Mouse (Mus musculus) 3134 (cell line): ENCODE data around the gene Exph5.
A peak's percentile ranks its signal among the peaks of the same experiment; 100 is the strongest.

Experiments
- DNase-seq: peaks from one replicate; pipeline ENCODE4 v3.0.0-alpha.2; 2011; ENCODE audit warnings: low spot score; ENCODE audit not compliant: insufficient read length; ENCODE audit errors: extremely low read depth

Gene Exph5

GRCm38 (mm10) chr9:53301269-53301720 lies at the start of gene Exph5:
TSS of gene Exph5 (plus strand) at chr9:53301670.
- DNase-seq: no peak

DNA sequence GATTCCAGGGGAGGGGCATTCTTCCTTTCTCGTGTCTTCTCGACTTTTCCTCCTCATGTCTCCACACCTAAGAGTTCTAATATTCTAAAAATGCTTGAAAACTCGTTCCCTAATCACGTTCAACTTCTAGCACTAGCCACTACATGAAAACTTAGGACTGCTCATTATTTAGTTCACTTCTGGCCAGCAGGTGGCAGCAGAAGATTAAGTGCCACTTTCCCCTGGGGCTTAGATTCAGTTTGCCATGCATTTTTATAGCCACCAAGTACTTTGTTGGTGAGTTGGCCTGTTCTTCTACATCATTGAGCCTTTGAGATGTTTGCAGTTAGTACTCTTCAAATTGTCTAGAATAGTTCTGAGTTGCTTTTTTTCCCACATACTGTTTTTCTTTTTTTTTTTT lies 47.1 kb upstream of the Exph5 start:
- DNase-seq: no peak

- DNase-seq: no peak
Measured at GRCm38 (mm10) chr9:53256690-53257305, 44.7 kb upstream of the Exph5 start.

DNA sequence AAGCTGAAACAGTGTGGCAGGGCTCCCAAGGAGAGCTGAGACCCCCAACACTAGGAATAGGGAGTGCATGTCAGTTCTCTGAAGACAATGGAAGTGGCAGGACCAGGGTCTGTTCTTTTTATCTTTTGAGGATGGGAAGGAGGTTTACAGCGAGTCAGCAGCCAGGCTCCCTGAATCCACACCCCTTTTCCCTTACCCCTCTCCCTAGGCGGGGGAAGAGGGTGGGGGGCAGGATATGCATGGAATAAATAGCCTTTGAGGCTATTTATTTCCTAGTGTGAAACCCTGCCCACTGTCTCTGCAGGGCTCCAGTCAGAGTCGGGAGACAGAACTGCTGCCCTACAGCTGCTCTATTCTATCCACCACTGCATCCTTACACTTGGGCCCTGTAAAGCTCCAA lies 43.7 kb upstream of the Exph5 start:
- DNase-seq: no peak

GRCm38 (mm10) chr9:53258199-53258598 lies 43.3 kb upstream of the Exph5 start:
- DNase-seq: no peak

- peak; percentile 47 for DNase-seq
Measured at GRCm38 (mm10) chr9:53264387-53264786, 37.1 kb upstream of the Exph5 start.

DNA sequence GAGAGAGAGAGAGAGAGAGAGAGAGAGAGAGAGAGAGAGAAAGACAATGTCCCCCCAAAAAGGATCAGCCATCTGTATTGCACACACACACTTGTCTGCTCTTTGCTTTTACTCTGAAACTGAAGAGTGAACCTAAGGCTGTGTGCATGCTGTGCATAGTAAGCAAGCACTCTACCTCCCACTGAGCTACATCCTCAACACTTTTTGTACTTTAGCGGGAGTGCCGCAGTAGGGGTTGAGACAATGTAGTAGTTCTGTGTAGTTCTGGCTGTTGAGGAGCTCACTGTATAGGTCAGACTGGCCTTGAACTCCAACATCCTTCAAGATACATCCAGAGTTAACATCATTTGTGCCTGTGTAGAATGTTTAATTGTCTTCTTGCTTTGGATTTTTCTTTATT lies 35.9 kb upstream of the Exph5 start:
- DNase-seq: no peak

DNA sequence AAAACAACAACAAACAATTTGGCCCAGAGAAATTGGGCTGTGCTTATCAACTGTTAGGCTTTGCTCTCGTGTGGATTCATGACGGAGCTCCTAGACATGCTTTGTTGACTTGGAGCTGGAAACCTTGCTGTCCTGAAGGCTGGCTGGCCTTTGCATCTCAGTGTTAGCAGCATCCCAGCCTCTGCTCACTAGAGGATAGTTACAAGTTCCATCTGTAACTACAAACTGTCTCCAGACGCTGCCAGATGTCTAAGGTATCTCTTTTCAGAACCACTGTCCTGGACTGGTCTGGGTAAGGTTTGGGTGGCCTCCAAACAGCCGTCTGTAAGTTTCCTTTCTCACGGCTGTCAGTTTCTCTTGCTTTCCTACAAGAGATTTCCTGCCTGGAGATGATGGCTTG lies 33.4 kb upstream of the Exph5 start:
- no peak for DNase-seq

DNA sequence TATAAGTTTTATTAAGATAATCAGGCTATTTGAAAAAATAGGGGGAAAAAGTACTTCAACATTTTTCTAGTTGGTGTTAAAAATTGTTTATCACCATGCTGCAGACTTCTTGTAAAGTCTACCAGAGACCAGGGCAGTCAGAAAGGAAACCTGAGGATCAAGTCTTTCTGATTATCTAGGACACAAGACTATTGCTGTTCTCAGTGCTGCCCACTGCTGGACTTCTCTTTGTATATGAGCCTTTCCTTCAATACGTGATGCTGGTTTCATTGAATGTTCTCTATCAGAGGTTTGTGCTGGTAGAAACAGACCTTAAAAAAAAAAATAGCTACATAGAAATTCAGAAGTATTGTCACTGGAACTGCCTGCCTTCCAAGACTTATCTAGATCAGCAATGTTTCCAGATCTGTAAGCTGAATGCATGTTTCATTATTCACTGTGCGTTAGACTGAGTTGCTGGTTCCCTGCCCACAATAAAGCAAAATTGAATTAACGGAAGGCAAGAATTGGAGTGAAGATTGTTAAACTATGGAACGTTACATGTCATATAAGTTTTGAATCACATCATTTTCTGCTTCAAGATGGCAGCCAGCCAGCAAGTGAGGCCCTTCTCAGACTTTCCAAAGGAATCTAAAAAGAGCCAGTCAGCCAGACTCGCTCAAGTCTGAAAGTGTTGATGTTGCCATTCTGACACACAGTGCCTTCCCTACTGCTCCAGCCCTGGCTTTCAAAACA lies 32.6 kb upstream of the Exph5 start:
- DNase-seq: no peak

- DNase-seq: no peak
Measured at GRCm38 (mm10) chr9:53269466-53269755, 32.1 kb upstream of the Exph5 start.

GRCm38 (mm10) chr9:53271281-53272022 lies 30.0 kb upstream of the Exph5 start:
- DNase-seq: no peak

DNA sequence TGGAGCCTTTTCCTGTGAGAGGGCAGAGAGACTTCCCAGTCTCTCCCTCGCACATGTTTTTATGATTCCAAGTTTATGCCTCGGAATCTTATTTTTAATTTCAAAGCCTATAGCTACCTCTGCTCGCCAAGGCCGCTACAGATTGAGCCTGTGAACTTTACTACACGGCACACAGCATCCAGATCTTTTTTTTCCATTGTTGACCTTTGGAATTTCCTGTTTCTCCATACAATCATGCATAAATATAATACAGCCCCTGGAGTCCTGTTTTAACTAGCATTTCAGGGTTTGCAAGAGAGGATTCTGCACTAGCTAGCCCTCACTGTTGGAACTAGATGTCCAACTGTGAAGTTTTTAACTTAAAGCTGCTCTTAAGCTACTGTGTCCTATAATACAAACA lies 29.3 kb upstream of the Exph5 start:
- DNase-seq: no peak

GRCm38 (mm10) chr9:53272714-53273113 lies 28.8 kb upstream of the Exph5 start:
- no peak for DNase-seq

DNA sequence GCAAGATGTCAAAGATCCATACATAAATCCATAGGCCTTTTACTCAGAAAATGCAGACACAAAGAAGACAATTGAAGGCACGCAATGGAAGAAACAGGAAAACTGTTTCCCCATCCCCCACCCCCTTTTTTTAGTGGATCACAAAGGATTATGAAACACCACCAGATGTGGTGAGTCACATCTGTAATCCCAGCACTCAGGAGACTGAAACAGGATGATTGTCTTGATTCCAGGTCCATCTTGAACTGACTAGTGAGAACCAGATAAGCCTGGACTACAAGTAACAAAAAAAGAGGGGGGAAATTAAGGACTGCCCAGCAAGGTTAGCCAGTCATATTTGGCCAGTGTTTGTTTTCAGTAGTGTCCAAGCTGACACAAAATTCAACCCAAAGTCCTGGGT lies 25.1 kb upstream of the Exph5 start:
- DNase-seq: no peak

DNA sequence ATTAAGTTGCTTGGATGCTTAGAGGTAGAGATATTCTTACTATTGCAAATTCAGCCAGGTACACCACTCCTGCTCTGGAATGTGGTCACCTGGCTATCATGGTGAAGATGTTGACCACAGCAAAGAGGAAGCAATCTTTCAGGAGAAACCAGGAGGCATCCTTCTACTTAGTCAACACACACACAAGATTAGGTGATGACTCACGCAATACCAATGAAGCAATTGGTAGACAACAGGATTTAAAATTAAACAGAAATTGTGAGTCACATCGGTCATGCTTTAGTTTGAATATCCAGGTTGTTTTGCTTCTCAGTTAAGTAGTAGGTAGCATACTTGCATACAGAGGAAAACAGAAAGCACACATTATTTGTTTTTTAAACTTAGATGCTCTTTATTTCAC lies 22.5 kb upstream of the Exph5 start:
- DNase-seq: peak; percentile 24

GRCm38 (mm10) chr9:53286793-53287192 lies 14.7 kb upstream of the Exph5 start:
- DNase-seq: no peak

DNA sequence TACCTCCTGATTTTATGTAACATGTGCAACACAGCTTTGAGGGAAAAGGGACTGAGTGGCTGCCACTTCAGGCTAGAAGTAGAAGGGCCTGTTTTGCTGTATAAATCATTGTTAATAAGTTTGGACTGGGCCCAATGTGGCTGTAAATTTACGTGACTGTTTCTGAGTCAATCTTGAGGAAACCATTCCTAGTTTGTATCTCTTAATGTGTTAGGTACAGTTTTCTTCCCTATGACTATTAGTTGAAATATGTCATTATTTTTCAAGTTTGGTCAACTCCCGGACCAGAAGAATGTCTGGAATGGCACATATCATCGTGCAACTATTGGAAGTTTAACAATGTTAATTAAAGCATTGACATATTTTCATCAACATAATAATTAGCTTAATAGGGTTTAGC lies 11.5 kb upstream of the Exph5 start:
- DNase-seq: no peak

DNA sequence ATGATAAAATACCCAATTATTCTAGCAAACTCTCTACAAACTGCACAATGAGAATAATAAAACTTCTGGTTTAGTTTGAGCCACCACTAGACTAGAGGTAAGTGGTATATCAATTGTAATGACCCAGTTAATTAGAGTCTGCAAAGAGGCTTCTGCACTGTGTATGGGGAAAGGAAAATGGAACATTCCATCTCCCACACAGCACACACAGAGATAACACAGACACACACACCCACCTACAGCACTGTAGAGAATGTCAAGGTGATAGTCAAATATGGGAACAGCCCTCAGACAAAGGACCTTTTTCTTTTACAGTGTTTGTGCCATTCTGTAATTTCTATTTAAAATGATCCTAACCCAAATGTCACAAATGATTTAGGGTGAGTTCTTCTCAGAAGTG lies 8.6 kb upstream of the Exph5 start:
- DNase-seq: no peak

- no peak for DNase-seq
Measured at GRCm38 (mm10) chr9:53301801-53302311, 386 bp downstream of the Exph5 start.

DNA sequence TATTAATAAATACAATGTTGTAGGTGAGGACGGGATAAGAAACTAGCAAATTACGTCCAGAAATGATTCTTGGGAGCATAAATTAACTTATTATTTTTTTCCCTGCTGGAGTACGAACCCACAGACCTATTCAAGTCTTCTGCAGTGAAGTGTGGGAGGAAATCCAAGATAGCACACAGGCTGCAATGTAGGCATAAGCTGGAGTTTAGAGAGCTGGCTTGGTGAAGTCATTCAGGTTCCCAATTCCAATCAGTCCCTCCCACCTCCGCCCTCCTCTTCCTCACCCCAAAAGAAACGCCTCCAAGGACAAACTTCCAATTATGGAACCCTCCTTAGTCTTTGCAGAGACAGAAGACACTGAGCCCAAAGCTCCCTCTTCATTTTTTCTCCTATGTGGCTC lies 945 bp downstream of the Exph5 start:
- DNase-seq: no peak

DNA sequence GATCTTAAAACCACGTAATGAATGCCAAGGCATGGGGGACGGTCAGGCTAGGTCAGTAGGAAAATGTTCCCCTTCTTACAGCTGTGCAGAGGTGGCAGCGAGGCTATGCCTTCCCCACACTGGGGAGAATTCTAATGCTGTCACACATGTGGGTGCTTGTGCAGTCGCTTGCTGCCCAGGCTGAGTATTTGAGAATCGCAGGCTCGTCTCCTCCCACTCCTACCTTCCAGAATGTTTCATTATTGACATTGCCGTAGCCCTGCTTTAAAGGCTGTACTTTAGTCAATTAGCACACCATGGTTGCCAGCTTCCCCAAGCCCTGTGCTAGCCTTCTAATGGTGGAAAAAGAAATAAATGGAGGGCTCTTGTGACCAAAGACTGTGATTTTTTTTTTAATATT lies 6.4 kb downstream of the Exph5 start:
- DNase-seq: no peak

- no peak for DNase-seq
Measured at GRCm38 (mm10) chr9:53312981-53313380, 11.5 kb downstream of the Exph5 start.
